Mouse (Mus musculus): ENCODE measurements around the gene A330070K13Rik. TPM values are rescaled to one million over a fixed set of nuclear protein-coding genes. Genes with fewer than 3 reads are reported as not detected.

A330070K13Rik gene
- polyA plus RNA-seq, 1 experiment, result not detected

DNA sequence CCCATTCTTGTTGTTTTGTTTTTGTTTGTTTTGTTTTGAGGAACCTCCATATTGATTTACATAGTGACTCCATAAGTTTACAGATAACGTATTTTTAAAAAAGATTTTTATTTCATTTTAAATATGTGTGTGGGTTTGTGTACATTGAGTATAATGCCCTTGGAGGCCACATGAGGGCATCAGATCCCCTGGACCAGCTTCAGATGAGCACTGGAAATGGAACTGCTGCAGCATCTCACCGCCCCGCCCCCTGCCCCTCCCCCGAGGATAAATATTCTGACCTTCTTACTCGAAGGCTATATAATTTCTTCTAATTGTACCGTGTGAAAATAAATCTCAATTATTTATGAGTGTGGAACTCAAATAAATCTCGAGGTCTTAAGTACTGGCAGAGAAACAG is 29.2 kb downstream of the A330070K13Rik start:
- Histone ChIP-seq H3K27me3 (replicated peaks; ENCODE audit: control insufficient read depth, insufficient read depth, low read length) (no peaks in the 10 kb centered on the region), H3K36me3 (ENCODE audit: control insufficient read depth, insufficient read depth, low read length) (no peaks in the 10 kb centered on the region), H3K27ac (ENCODE audit: insufficient read depth, low read depth, low read length) (no peak overlapping the region), H3K4me1 (ENCODE audit: control insufficient read depth, insufficient read depth, low read length) (no peaks in the 10 kb centered on the region), H3K4me3 (ENCODE audit: insufficient read depth, low read depth, low read length) (no peak overlapping the region)
- no peak for TF ChIP-seq CTCF (conservative IDR thresholded peaks at IDR 0.05; ENCODE audit: insufficient read depth, insufficient read length, low read depth, low read length)
- no peak for TF ChIP-seq POLR2A (IDR thresholded peaks at IDR 0.05; ENCODE audit: low read depth, low read length)
- DNase-seq, result no peak
- WGBS, result 47% methylated on average over 7 of the region's 7 CpGs

DNA sequence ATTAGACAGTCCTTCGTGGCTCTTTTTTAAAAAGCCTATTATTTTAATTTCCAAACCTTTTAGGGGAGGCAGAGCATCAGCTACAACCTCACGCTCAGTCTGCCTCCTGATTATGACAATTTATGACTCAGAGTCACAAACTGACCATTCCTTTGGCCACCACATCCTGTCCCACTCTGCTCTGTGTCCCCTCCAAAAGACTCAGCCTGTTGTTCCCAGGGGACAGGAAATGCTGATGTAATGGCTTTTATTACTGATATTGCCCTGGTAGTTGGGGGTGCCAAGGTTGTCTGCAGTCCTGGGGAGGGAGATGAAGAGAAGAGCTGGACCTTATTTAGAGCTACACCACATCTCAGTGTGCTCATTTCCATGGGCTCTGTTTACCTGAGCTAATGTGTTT is 38.6 kb downstream of the A330070K13Rik start:
- Histone ChIP-seq H3K4me1 (ENCODE audit: control insufficient read depth, insufficient read depth, low read length) (no peaks in the 10 kb centered on the region), H3K27ac (ENCODE audit: insufficient read depth, low read depth, low read length) (no peak overlapping the region), H3K4me3 (ENCODE audit: insufficient read depth, low read depth, low read length) (no peak overlapping the region), H3K27me3 (replicated peaks; ENCODE audit: control insufficient read depth, insufficient read depth, low read length) (no peaks in the 10 kb centered on the region), H3K36me3 (ENCODE audit: control insufficient read depth, insufficient read depth, low read length) (no peaks in the 10 kb centered on the region)
- DNase-seq, result peak; percentile 56
- TF ChIP-seq CTCF (conservative IDR thresholded peaks at IDR 0.05; ENCODE audit: insufficient read depth, insufficient read length, low read depth, low read length) (no peak), POLR2A (IDR thresholded peaks at IDR 0.05; ENCODE audit: low read depth, low read length) (no peak)
- 53% methylated on average over 2 of the region's 2 CpGs for WGBS

DNA sequence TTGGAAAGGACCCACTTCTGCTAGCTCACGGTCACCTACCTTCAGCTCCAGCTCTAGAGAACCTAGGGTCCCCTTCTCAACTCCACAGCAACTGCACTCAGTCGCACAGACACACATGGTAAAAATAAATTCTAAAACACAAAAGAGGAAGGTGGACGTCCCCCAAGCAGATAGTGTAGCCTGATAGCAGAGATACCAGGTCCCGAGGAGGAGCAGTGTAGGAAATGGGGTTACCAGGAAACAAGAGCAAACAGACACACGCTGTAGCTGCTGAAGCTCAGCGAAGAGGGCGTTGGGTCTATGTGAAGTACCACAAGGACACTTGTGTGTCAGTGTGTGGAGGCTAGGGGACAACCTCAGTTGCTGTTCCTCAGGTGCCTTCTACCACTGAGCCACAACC is 39.4 kb downstream of the A330070K13Rik start:
- TF ChIP-seq POLR2A (IDR thresholded peaks at IDR 0.05; ENCODE audit: low read depth, low read length), result no peak
- TF ChIP-seq CTCF (conservative IDR thresholded peaks at IDR 0.05; ENCODE audit: insufficient read depth, insufficient read length, low read depth, low read length), result no peak
- Histone ChIP-seq H3K4me3 (ENCODE audit: insufficient read depth, low read depth, low read length) (no peak overlapping the region), H3K36me3 (ENCODE audit: control insufficient read depth, insufficient read depth, low read length) (no peaks in the 10 kb centered on the region), H3K27me3 (replicated peaks; ENCODE audit: control insufficient read depth, insufficient read depth, low read length) (no peaks in the 10 kb centered on the region), H3K27ac (ENCODE audit: insufficient read depth, low read depth, low read length) (no peak overlapping the region), H3K4me1 (ENCODE audit: control insufficient read depth, insufficient read depth, low read length) (no peaks in the 10 kb centered on the region)
- 91% methylated on average over 7 of the region's 7 CpGs for WGBS
- DNase-seq, result no peak

DNA sequence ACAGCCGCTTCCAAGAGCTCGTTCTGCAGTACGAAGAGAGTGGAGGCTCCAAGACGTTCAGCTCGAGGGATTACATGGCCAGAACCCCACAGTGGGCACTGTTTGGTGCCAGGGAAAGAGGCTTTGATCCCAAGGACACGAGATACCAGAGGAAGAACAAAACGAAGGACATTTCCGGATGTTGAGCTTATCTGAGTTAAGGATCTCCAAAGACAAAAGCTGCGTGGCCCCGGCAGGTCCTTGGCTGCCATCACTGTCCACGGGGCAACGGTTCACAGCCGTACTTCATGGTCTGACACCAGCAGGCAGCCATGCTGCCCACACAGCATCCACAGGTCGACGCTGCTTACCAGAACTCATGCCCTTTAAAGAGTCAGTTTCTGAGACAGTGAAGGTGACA is 43.8 kb downstream of the A330070K13Rik start:
- TF ChIP-seq POLR2A (IDR thresholded peaks at IDR 0.05; ENCODE audit: low read depth, low read length), result no peak
- TF ChIP-seq CTCF (conservative IDR thresholded peaks at IDR 0.05; ENCODE audit: insufficient read depth, insufficient read length, low read depth, low read length), result no peak
- H3K4me3 ChIP-seq (ENCODE audit: insufficient read depth, low read depth, low read length), result no peak overlapping the region
- H3K27ac ChIP-seq (ENCODE audit: insufficient read depth, low read depth, low read length), result no peak overlapping the region
- no peaks in the 10 kb centered on the region for H3K4me1 ChIP-seq (ENCODE audit: control insufficient read depth, insufficient read depth, low read length)
- peaks cover under 1% of the 10 kb centered on the region; the same call in 1 of the 2 replicates for H3K36me3 ChIP-seq (ENCODE audit: control insufficient read depth, insufficient read depth, low read length)
- no peaks in the 10 kb centered on the region for H3K27me3 ChIP-seq (replicated peaks; ENCODE audit: control insufficient read depth, insufficient read depth, low read length)
- WGBS, result 93% methylated on average over 15 of the region's 15 CpGs
- no peak for DNase-seq

DNA sequence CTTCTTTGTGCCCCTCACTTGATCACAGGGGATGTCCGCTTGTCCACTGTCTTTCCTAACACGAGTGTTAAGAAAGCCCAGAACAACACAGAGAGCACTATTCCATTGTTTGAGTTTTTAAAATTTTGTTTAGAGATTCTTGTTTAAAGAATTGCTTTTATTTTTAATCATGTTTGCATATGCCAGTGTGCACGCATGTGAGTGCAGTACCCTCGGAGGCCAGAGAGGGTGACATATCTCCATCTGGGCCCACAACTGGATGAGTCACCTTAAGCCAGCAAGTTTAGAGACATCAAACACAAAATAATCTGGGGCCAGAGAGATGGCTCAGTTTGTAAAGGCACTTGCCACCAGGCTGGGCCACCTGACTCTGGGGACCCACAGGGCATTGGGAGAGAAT is 49.0 kb downstream of the A330070K13Rik start:
- Histone ChIP-seq H3K27ac (ENCODE audit: insufficient read depth, low read depth, low read length) (no peak overlapping the region), H3K27me3 (replicated peaks; ENCODE audit: control insufficient read depth, insufficient read depth, low read length) (no peaks in the 10 kb centered on the region), H3K36me3 (ENCODE audit: control insufficient read depth, insufficient read depth, low read length) (peaks cover 2% of the 10 kb centered on the region; the same call in 1 of the 2 replicates), H3K4me3 (ENCODE audit: insufficient read depth, low read depth, low read length) (no peak overlapping the region), H3K4me1 (ENCODE audit: control insufficient read depth, insufficient read depth, low read length) (no peaks in the 10 kb centered on the region)
- no peak for TF ChIP-seq POLR2A (IDR thresholded peaks at IDR 0.05; ENCODE audit: low read depth, low read length)
- TF ChIP-seq CTCF (conservative IDR thresholded peaks at IDR 0.05; ENCODE audit: insufficient read depth, insufficient read length, low read depth, low read length), result no peak
- DNase-seq, result no peak
- WGBS, result 95% methylated on average over 4 of the region's 4 CpGs

DNA sequence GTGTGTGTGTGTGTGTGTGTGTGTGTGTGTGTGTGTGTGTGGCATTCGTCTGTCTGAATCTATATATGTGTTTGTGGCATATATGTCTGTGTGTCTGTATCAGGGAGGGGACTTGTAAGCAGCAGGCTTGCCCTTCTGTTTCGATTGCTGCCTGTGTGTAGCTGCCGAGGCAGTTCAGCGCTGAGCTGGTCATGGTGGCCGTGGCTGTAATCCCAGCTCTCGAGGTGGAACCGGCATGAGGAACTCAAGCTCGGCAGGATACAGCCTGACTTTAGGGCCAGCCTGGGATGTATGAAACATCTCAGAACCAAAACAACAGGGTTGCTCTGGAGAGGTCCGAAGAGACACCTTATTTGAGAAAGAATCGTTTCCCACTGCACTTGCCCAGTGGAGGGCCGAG is 50.5 kb downstream of the A330070K13Rik start:
- DNase-seq, result no peak
- TF ChIP-seq POLR2A (IDR thresholded peaks at IDR 0.05; ENCODE audit: low read depth, low read length) (no peak), CTCF (conservative IDR thresholded peaks at IDR 0.05; ENCODE audit: insufficient read depth, insufficient read length, low read depth, low read length) (no peak)
- H3K36me3 ChIP-seq (ENCODE audit: control insufficient read depth, insufficient read depth, low read length), result peaks cover 2% of the 10 kb centered on the region; the same call in 1 of the 2 replicates
- H3K4me3 ChIP-seq (ENCODE audit: insufficient read depth, low read depth, low read length), result no peak overlapping the region
- no peaks in the 10 kb centered on the region for H3K4me1 ChIP-seq (ENCODE audit: control insufficient read depth, insufficient read depth, low read length)
- H3K27ac ChIP-seq (ENCODE audit: insufficient read depth, low read depth, low read length), result no peak overlapping the region
- H3K27me3 ChIP-seq (replicated peaks; ENCODE audit: control insufficient read depth, insufficient read depth, low read length), result no peaks in the 10 kb centered on the region
- 93% methylated on average over 11 of the region's 11 CpGs for WGBS

DNA sequence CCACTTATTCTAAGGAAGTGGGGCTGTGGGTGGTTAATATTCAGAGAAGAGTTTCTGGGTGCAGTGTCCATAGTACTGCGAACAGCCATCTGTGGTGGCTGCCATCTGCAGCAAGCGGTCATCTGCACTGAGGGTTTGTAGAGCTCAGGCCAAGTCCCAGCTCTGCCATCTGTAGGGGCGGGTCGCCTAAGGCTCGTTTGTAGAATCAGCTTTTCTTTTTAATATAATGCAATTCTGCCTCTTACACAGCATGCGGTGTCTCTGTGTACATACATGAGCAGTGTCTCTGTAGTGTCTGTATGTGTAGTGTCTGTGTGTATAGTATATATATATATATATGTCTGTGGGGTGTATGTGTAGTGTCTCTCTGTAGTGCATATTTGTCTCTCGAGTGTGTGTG is 50.9 kb downstream of the A330070K13Rik start:
- H3K27me3 ChIP-seq (replicated peaks; ENCODE audit: control insufficient read depth, insufficient read depth, low read length), result no peaks in the 10 kb centered on the region
- WGBS, result 89% methylated on average over 7 of the region's 7 CpGs
- no peak for DNase-seq
- H3K27ac ChIP-seq (ENCODE audit: insufficient read depth, low read depth, low read length), result no peak overlapping the region
- TF ChIP-seq CTCF (conservative IDR thresholded peaks at IDR 0.05; ENCODE audit: insufficient read depth, insufficient read length, low read depth, low read length), result no peak
- TF ChIP-seq POLR2A (IDR thresholded peaks at IDR 0.05; ENCODE audit: low read depth, low read length), result no peak
- no peak overlapping the region for H3K4me3 ChIP-seq (ENCODE audit: insufficient read depth, low read depth, low read length)
- peaks cover 2% of the 10 kb centered on the region; the same call in 1 of the 2 replicates for H3K36me3 ChIP-seq (ENCODE audit: control insufficient read depth, insufficient read depth, low read length)
- H3K4me1 ChIP-seq (ENCODE audit: control insufficient read depth, insufficient read depth, low read length), result no peaks in the 10 kb centered on the region
